Mouse (Mus musculus): ENCODE data around the gene Aicda.
A peak's percentile ranks its signal among the peaks of the same experiment; 100 is the strongest.
"Not testable (repeated sequence)": the region's sequence is repeated elsewhere in the genome, so short reads cannot be mapped to it uniquely, and the experiment has no call there.

The Aicda gene

GRCm38 (mm10) chr6:122553606-122554005 is at the start of gene Aicda:
TSS of gene Aicda (plus strand) at chr6:122553801.
- no peak for DNase-seq (ENCODE audit: low spot score in 2 of 2)

- DNase-seq (ENCODE audit: low spot score in 2 of 2): no peak
Measured at GRCm38 (mm10) chr6:122505041-122505440, 48.6 kb upstream of the Aicda start.

- no peak for DNase-seq (ENCODE audit: low spot score in 2 of 2)
Measured at GRCm38 (mm10) chr6:122505545-122505944, 48.1 kb upstream of the Aicda start, which contains the start of gene Mfap5. TSS of gene Mfap5 (plus strand) at chr6:122505845.

GRCm38 (mm10) chr6:122508494-122508893 is 45.1 kb upstream of the Aicda start:
- DNase-seq (ENCODE audit: low spot score in 2 of 2): no peak

- DNase-seq (ENCODE audit: low spot score in 2 of 2): no peak
Measured at GRCm38 (mm10) chr6:122512914-122513878, 40.4 kb upstream of the Aicda start.

- no peak for DNase-seq (ENCODE audit: low spot score in 2 of 2)
Measured at GRCm38 (mm10) chr6:122514312-122514711, 39.3 kb upstream of the Aicda start.

- DNase-seq (ENCODE audit: low spot score in 2 of 2): not testable (repeated sequence)
Measured at GRCm38 (mm10) chr6:122515762-122516161, 37.8 kb upstream of the Aicda start.

GRCm38 (mm10) chr6:122517668-122518067 is 35.9 kb upstream of the Aicda start:
- DNase-seq (ENCODE audit: low spot score in 2 of 2): no peak

GRCm38 (mm10) chr6:122519384-122519783 is 34.2 kb upstream of the Aicda start:
- DNase-seq (ENCODE audit: low spot score in 2 of 2): no peak

- DNase-seq (ENCODE audit: low spot score in 2 of 2): peak in 1 of 2 experiments; percentile 4
Measured at GRCm38 (mm10) chr6:122522595-122522994, 31.0 kb upstream of the Aicda start.

- no peak for DNase-seq (ENCODE audit: low spot score in 2 of 2)
Measured at GRCm38 (mm10) chr6:122523289-122523688, 30.3 kb upstream of the Aicda start.

- DNase-seq (ENCODE audit: low spot score in 2 of 2): peak in 1 of 2 experiments; percentile 5
Measured at GRCm38 (mm10) chr6:122527596-122527995, 26.0 kb upstream of the Aicda start.

- no peak for DNase-seq (ENCODE audit: low spot score in 2 of 2)
Measured at GRCm38 (mm10) chr6:122528136-122528535, 25.5 kb upstream of the Aicda start.

- no peak for DNase-seq (ENCODE audit: low spot score in 2 of 2)
Measured at GRCm38 (mm10) chr6:122531466-122532174, 22.0 kb upstream of the Aicda start.

GRCm38 (mm10) chr6:122532883-122533302 is 20.7 kb upstream of the Aicda start:
- DNase-seq (ENCODE audit: low spot score in 2 of 2): peak in 1 of 2 experiments; percentile 11

- DNase-seq (ENCODE audit: low spot score in 2 of 2): no peak
Measured at GRCm38 (mm10) chr6:122534032-122534431, 19.6 kb upstream of the Aicda start.

GRCm38 (mm10) chr6:122539564-122539963 is 14.0 kb upstream of the Aicda start:
- DNase-seq (ENCODE audit: low spot score in 2 of 2): no peak

GRCm38 (mm10) chr6:122542459-122542858 is 11.1 kb upstream of the Aicda start:
- not testable (repeated sequence) for DNase-seq (ENCODE audit: low spot score in 2 of 2)

- DNase-seq (ENCODE audit: low spot score in 2 of 2): no peak
Measured at GRCm38 (mm10) chr6:122543574-122543973, 10.0 kb upstream of the Aicda start.

- DNase-seq (ENCODE audit: low spot score in 2 of 2): no peak
Measured at GRCm38 (mm10) chr6:122544672-122545071, 8.9 kb upstream of the Aicda start.

GRCm38 (mm10) chr6:122545289-122545882 is 8.2 kb upstream of the Aicda start:
- DNase-seq (ENCODE audit: low spot score in 2 of 2): no peak

- no peak for DNase-seq (ENCODE audit: low spot score in 2 of 2)
Measured at GRCm38 (mm10) chr6:122545948-122546347, 7.7 kb upstream of the Aicda start.

Measured in thymus, postnatal 10 days (tissue).